Mouse (Mus musculus): ENCODE results near the gene Nxpe5. TPM values are rescaled to one million over a fixed set of nuclear protein-coding genes. Genes with fewer than 3 reads are reported as not detected.
"Not testable (repeated sequence)": the region's sequence is repeated elsewhere in the genome, so short reads cannot be mapped to it uniquely, and the experiment has no call there.

Gene Nxpe5
- 0.36 and 0.44 TPM in 2 replicates for polyA plus RNA-seq (2015; fragmentation: Nextera tagmentation; extraction: Ambion mirVana)

GRCm38 (mm10) chr5:138225700-138226099 is at the start of gene Nxpe5:
Nxpe5 (plus strand) TSS chr5:138225898.
- no peak for DNase-seq (ENCODE audit: low spot score)

- peak; percentile 89 for DNase-seq (ENCODE audit: low spot score)
Measured at GRCm38 (mm10) chr5:138186950-138187638, 38.6 kb upstream of the Nxpe5 start, which contains the start of the genes Taf6 and Cnpy4. Taf6 (minus strand) TSS chr5:138187451. Cnpy4 (plus strand) TSS chr5:138187485.

- DNase-seq (ENCODE audit: low spot score) = peak; percentile 81
Measured at GRCm38 (mm10) chr5:138187661-138188306, 37.9 kb upstream of the Nxpe5 start.

GRCm38 (mm10) chr5:138193771-138194727 is 31.6 kb upstream of the Nxpe5 start, which contains the start of gene Mblac1:
Mblac1 (plus strand) TSS chr5:138194314.
- peak; percentile 82 for DNase-seq (ENCODE audit: low spot score)

GRCm38 (mm10) chr5:138194755-138195345 is 30.8 kb upstream of the Nxpe5 start:
- peak; percentile 9 for DNase-seq (ENCODE audit: low spot score)

- no peak for DNase-seq (ENCODE audit: low spot score)
Measured at GRCm38 (mm10) chr5:138195463-138195862, 30.2 kb upstream of the Nxpe5 start.

GRCm38 (mm10) chr5:138199576-138199975 is 26.1 kb upstream of the Nxpe5 start:
- no peak for DNase-seq (ENCODE audit: low spot score)

GRCm38 (mm10) chr5:138202086-138202485 is 23.6 kb upstream of the Nxpe5 start:
- DNase-seq (ENCODE audit: low spot score) = no peak

GRCm38 (mm10) chr5:138207253-138207652 is 18.4 kb upstream of the Nxpe5 start:
- DNase-seq (ENCODE audit: low spot score) = no peak

GRCm38 (mm10) chr5:138207873-138208272 is 17.8 kb upstream of the Nxpe5 start:
- DNase-seq (ENCODE audit: low spot score) = no peak

GRCm38 (mm10) chr5:138216632-138217031 is 9.1 kb upstream of the Nxpe5 start:
- not testable (repeated sequence) for DNase-seq (ENCODE audit: low spot score)

GRCm38 (mm10) chr5:138219864-138220263 is 5.8 kb upstream of the Nxpe5 start:
- DNase-seq (ENCODE audit: low spot score) = no peak

- DNase-seq (ENCODE audit: low spot score) = peak; percentile 66
Measured at GRCm38 (mm10) chr5:138222111-138222510, 3.6 kb upstream of the Nxpe5 start.

GRCm38 (mm10) chr5:138223287-138223686 is 2.4 kb upstream of the Nxpe5 start:
- no peak for DNase-seq (ENCODE audit: low spot score)

GRCm38 (mm10) chr5:138226491-138226890 is 793 bp downstream of the Nxpe5 start:
- DNase-seq (ENCODE audit: low spot score) = no peak

- no peak for DNase-seq (ENCODE audit: low spot score)
Measured at GRCm38 (mm10) chr5:138227367-138227766, 1.7 kb downstream of the Nxpe5 start.

- DNase-seq (ENCODE audit: low spot score) = peak; percentile 29
Measured at GRCm38 (mm10) chr5:138228026-138228425, 2.3 kb downstream of the Nxpe5 start.

GRCm38 (mm10) chr5:138229511-138229910 is 3.8 kb downstream of the Nxpe5 start:
- no peak for DNase-seq (ENCODE audit: low spot score)

GRCm38 (mm10) chr5:138233778-138234177 is 8.1 kb downstream of the Nxpe5 start:
- DNase-seq (ENCODE audit: low spot score) = no peak

- DNase-seq (ENCODE audit: low spot score) = no peak
Measured at GRCm38 (mm10) chr5:138234224-138234623, 8.5 kb downstream of the Nxpe5 start.

GRCm38 (mm10) chr5:138241511-138241910 is 15.8 kb downstream of the Nxpe5 start:
- DNase-seq (ENCODE audit: low spot score) = no peak
